Mouse (Mus musculus): ENCODE results near the gene Ap1s1.

The Ap1s1 gene

GRCm38 (mm10) chr5:137065454-137065853, 19.5 kb upstream of the Ap1s1 start:
- in situ Hi-C loops (cut with MseI, MboI): no loop called here

- in situ Hi-C loops (cut with MseI, MboI): no loop called here
Measured at GRCm38 (mm10) chr5:137062601-137063000, 16.7 kb upstream of the Ap1s1 start.

GRCm38 (mm10) chr5:137061809-137062481, 16.0 kb upstream of the Ap1s1 start:
- in situ Hi-C loops (cut with MseI, MboI): no loop called here

GRCm38 (mm10) chr5:137054873-137055272, 8.9 kb upstream of the Ap1s1 start:
- in situ Hi-C loops (cut with MseI, MboI): no loop called here

- in situ Hi-C loops (cut with MseI, MboI): no loop called here
Measured at GRCm38 (mm10) chr5:137054299-137054698, 8.4 kb upstream of the Ap1s1 start.

GRCm38 (mm10) chr5:137051914-137052505, 6.1 kb upstream of the Ap1s1 start:
- in situ Hi-C loops (cut with MseI, MboI): no loop called here

GRCm38 (mm10) chr5:137051125-137051524, 5.2 kb upstream of the Ap1s1 start:
- in situ Hi-C loops (cut with MseI, MboI): no loop called here

- in situ Hi-C loops (cut with MseI, MboI): no loop called here
Measured at GRCm38 (mm10) chr5:137046991-137047390, 1.1 kb upstream of the Ap1s1 start.

- in situ Hi-C loops (cut with MseI, MboI): no loop called here
Measured at GRCm38 (mm10) chr5:137046324-137046718, 386 bp upstream of the Ap1s1 start.

- in situ Hi-C loops (cut with MseI, MboI): no loop called here
Measured at GRCm38 (mm10) chr5:137043997-137044396, 1.9 kb downstream of the Ap1s1 start.

GRCm38 (mm10) chr5:137041442-137041841, 4.5 kb downstream of the Ap1s1 start:
- in situ Hi-C loops (cut with MseI, MboI): no loop called here

GRCm38 (mm10) chr5:137039453-137039852, 6.5 kb downstream of the Ap1s1 start:
- in situ Hi-C loops (cut with MseI, MboI): no loop called here

GRCm38 (mm10) chr5:137036211-137036610, 9.7 kb downstream of the Ap1s1 start:
- in situ Hi-C loops (cut with MseI, MboI): no loop called here

GRCm38 (mm10) chr5:137032641-137033074, 13.3 kb downstream of the Ap1s1 start:
- in situ Hi-C loops (cut with MseI, MboI): no loop called here

GRCm38 (mm10) chr5:137032033-137032421, 13.9 kb downstream of the Ap1s1 start:
- in situ Hi-C loops (cut with MseI, MboI): no loop called here

- in situ Hi-C loops (cut with MseI, MboI): no loop called here
Measured at GRCm38 (mm10) chr5:137031076-137032032, 14.6 kb downstream of the Ap1s1 start.

GRCm38 (mm10) chr5:137030416-137030810, 15.5 kb downstream of the Ap1s1 start:
- in situ Hi-C loops (cut with MseI, MboI): no loop called here

- in situ Hi-C loops (cut with MseI, MboI): loop anchor here in 1 of 2 experiments (10.0 kb wide), 1 partner anchor 75 kb away; no protein-coding TSS in a partner anchor
Measured at GRCm38 (mm10) chr5:137029643-137030415, 16.1 kb downstream of the Ap1s1 start.

- in situ Hi-C loops (cut with MseI, MboI): loop anchor here in 1 of 2 experiments (10.0 kb wide), 1 partner anchor 76 kb away; no protein-coding TSS in a partner anchor
Measured at GRCm38 (mm10) chr5:137029273-137029585, 16.7 kb downstream of the Ap1s1 start.

GRCm38 (mm10) chr5:137028561-137029272, 17.2 kb downstream of the Ap1s1 start:
- in situ Hi-C loops (cut with MseI, MboI): loop anchor here in 1 of 2 experiments (10.0 kb wide), 1 partner anchor 76 kb away; no protein-coding TSS in a partner anchor

- in situ Hi-C loops (cut with MseI, MboI): loop anchor here in 1 of 2 experiments (10.0 kb wide), 1 partner anchor 79 kb away; no protein-coding TSS in a partner anchor
Measured at GRCm38 (mm10) chr5:137026092-137026491, 19.8 kb downstream of the Ap1s1 start, which contains the start of gene Vgf. Gene Vgf, plus strand, starts transcription at chr5:137026392.

Data from mouse trophoblast stem cell (cell line).